Mouse (Mus musculus) inflammation-experienced regulatory T-cells, adult 6 months (primary cell): ENCODE measurements around the gene Igfbp5. TPM values are rescaled to one million over a fixed set of nuclear protein-coding genes. Genes with fewer than 3 reads are reported as not detected.
A peak's percentile ranks its signal among the peaks of the same experiment; 100 is the strongest.

Source experiments
- ATAC-seq: one replicate; pipeline ENCODE4 v1.8.0; 2017
- polyA plus RNA-seq, 3 experiments: library from polyadenylated mRNA; unstranded; fragments of 100-300 nt; shearing (Covaris generic); gene quantifications; one replicate each; pipeline ENCODE4 v1.2.1; 2017

Igfbp5 gene
- polyA plus RNA-seq = under 1 TPM in 1 of 3 experiments, not detected in 2; 0.08 TPM

DNA sequence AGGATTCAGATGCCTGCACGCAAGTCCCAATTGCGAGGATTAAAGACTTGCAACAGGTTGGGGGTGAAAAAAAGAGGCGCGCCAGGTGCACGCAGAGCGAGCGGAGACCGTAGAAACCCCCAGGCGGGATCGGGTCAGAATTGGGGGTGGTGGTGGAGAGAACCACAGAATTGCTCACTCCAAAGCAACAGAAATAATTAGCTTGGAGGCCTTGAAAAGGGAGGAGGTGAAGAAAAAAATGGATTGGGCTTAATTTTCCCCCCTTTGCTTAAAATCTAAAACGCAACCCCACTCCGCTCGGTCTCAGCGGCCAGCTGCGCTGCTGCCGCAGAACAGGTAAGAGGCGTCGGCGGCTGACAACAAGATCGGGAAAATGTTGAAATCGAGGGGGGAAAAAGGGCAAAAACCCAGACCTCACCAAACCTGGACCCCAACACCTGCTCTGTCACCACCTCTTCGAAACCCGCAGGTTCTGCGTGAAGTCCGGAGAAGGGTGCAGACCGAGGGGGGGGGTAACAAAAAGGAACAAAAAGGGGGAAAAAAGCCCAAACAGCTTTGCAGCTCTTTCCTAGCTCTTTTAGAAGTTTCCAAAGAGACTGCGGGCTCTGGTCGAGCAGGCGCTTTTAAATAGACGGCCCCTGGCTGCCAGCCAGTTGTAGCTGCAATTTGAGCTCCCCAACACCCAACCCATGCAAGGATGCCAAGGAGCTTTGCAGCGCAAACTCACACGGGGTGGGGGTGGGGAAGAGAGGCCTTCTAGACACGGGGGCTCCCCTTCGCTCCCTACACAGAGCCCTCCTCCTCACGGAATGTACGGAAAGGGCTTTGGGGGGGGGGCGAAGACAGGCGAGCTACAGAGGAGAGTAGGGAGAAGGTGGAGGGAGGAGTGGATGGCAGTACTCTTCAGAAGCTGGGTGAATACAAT lies at the start of gene Igfbp5:
Igfbp5 (minus strand) TSS at position 598 of the 925 bp plus-strand sequence.
- no peak for ATAC-seq

DNA sequence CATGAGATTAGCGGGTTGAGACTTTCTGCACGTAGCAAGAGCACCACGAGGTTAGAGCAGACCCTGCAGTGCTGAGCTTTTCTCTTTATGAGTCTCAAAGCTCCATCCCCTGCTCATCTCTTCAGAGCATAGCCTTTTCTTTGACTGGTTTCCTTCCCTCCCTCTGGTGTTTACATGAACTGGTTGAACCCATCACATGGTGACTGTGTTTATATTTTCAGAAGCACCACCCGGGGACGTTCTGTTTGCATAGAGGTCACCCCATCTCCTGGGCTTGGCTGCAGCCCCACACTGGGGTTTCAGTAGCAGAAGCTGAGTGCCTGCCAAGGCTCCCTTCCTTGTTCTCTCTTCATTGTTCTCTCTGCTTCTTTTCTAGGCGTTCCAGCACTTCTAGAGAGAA lies 40.1 kb upstream of the Igfbp5 start:
- no peak for ATAC-seq

- ATAC-seq = no peak
Measured at GRCm38 (mm10) chr1:72913073-72913472, 38.4 kb upstream of the Igfbp5 start.

- no peak for ATAC-seq
Measured at GRCm38 (mm10) chr1:72895821-72896220, 21.1 kb upstream of the Igfbp5 start.

- no peak for ATAC-seq
Measured at GRCm38 (mm10) chr1:72887910-72888309, 13.2 kb upstream of the Igfbp5 start.

DNA sequence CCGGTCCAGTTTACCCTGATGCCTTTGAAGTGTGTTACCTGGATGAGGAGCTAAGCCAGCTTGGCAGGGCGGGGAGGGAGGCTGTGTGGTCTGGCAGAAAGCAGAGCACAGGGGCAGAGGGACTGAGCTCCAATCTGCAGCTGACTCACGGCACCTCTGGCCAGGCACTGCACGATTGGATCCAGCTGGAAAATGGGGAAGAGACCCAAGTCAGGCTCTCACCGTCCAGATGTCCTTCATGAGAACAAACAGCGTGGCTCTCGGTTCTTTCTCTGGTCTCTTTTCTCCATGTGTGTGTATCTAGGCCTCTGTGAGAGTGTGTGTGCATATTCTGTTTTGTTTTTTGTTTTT lies 11.1 kb upstream of the Igfbp5 start:
- no peak for ATAC-seq

GRCm38 (mm10) chr1:72885111-72885818 lies 10.6 kb upstream of the Igfbp5 start:
- no peak for ATAC-seq

- no peak for ATAC-seq
Measured at GRCm38 (mm10) chr1:72879319-72879634, 4.6 kb upstream of the Igfbp5 start.

DNA sequence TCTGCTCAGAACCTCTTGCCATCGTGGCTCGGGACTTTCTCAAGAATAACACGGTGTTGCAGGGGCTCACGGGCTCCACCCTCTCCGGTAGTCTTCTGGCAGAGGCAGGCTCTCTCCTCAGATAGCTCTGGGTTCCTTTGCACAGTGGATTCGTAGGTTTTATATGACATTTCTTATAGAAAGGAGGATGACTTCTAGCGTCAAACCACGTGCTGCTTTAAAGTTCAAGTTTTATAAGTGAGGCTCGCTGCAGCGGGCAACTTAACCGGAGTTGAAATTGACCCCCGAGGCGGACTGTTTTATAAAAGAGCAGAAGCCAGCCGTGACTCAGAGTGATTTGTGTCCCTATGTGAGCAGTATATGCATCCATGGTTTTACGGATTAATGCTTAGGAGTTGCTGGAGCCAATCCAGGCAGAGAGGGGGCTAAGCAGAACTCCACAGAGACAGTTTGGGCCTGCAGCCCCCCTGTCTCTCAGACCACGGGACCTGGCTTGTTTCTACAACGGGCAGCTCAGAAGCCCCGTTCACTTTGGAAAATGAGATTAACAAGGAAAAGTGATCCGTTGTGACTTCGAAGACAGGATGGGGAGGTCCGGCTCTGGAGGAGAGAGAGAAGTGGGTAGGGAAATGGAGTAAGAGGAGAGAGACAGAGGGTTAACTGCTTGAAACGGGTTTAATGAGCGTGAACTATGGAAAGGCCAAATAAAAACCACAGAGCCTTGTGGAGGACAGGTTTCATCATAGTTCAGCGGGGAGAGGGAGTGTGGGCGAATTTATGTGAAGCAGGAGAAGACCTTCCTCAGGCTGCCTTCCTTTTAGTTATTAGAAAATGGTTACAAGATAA lies 4.0 kb upstream of the Igfbp5 start:
- ATAC-seq = no peak

DNA sequence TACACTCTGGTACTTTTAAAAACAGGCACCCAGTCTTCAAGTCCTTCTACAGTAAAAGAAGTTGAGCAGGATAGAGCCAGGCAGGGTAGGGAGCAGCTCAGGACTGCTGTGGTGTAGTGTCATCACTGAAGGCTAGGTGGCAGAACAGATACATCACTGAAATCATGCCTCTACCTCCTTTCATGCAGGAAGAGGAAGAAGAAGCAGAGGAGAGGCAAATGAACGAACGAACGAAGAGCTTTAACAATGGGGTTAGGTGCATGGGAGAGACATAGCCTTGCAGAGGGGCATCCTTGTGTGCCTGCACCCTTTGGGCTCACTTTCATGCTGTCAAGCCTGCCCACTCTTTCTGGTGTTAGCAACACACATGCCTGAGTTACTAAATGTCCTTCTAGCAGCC lies 3.2 kb upstream of the Igfbp5 start:
- ATAC-seq = no peak

- no peak for ATAC-seq
Measured at GRCm38 (mm10) chr1:72876111-72876510, 1.4 kb upstream of the Igfbp5 start.

DNA sequence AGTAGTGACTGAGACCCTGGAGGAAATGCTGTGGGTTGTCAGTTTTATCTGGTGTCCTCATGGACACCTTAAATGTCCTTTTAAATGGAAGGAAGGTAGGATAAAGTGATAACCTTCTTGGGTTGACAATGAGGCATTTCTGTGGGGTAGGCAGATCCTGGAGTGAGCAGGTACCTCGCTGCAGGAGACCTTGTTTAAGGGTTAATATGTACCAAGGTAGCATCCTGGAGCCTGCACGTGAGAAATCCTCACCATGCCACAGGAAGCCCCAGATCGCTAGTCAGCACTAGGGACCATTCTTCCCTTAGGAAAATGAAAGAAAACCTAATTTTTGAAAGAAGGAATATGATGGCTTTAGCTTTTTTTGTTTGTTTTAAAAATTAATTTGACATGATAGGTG lies 1.0 kb upstream of the Igfbp5 start:
- no peak for ATAC-seq

GRCm38 (mm10) chr1:72873511-72874286 lies 985 bp downstream of the Igfbp5 start:
- no peak for ATAC-seq

- no peak for ATAC-seq
Measured at GRCm38 (mm10) chr1:72873078-72873477, 1.6 kb downstream of the Igfbp5 start.

DNA sequence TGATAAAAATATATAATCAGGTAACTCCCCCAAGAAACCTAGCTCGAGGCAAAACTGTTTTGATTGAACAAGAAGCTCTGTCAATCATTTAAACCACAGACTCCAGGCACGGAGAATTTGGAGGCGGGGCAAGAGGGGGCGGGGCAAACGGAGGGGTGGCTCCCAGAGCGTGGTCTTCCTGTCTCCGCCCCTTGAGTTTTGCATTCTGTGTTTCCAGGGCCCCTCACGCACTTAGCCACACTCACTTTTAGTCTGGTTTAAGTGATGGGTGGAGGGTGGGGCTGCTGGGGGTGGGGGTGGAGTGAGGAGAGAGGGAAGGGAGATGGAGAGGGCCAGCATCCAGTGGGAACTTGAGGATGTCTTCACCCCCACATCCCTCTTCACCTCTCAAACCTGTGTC lies 2.2 kb downstream of the Igfbp5 start:
- ATAC-seq = no peak

DNA sequence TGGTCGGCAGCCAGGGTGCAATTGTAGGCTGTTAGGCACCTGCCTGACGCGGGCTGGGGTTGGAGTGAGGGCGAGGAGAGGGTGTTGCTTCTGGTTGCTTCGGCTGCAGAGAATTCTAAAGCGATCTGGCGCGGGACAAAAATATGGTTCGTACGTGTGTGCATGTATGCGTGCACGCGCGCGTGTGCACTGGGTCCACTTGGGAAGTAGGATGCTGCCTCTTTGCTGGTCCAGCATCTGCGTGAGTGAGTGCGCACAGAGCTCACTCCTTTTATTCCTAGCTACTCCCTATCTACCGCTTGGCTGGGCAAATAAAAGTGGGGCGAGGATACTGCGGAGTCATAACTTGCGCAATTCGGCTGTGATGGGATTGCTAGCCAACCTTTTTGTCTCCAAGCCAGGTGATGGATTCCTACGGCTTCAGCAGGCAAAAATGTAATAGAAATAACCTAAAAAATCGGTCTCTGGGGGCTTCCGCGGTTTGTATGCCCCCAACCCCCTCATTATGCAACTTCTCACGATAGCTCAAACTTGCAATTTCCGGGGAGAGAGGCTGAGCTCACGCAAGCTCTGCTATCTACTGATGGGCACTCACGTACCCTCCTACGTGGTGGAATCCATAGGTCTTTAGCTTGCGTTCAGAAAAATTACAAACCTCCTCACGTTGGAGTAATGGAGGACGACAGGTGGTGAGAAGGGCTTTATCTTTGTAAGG lies 2.8 kb downstream of the Igfbp5 start:
- ATAC-seq = no peak

- ATAC-seq = no peak
Measured at GRCm38 (mm10) chr1:72871337-72871696, 3.4 kb downstream of the Igfbp5 start.

- no peak for ATAC-seq
Measured at GRCm38 (mm10) chr1:72870615-72871336, 3.9 kb downstream of the Igfbp5 start.

GRCm38 (mm10) chr1:72869681-72870614 lies 4.7 kb downstream of the Igfbp5 start:
- peak; percentile 48 for ATAC-seq

- no peak for ATAC-seq
Measured at GRCm38 (mm10) chr1:72869275-72869674, 5.4 kb downstream of the Igfbp5 start.
